Mouse (Mus musculus) lung, postnatal 0 days (tissue): Measurements from ENCODE around the gene Vmn2r55. TPM values are rescaled to one million over a fixed set of nuclear protein-coding genes. Genes with fewer than 3 reads are reported as not detected.
"Not testable (repeated sequence)": the region's sequence is repeated elsewhere in the genome, so short reads cannot be mapped to it uniquely, and the experiment has no call there.

ENCODE experiments used
- ATAC-seq: fragments of 200-750 bp; cut with Nextera tagmentation; 2 replicates; pipeline ENCODE4 v1.8.0; 2017; ENCODE audit warnings: moderate library complexity
- DNase-seq: peaks from one replicate; pipeline ENCODE4 v3.0.0-alpha.2; 2016; ENCODE audit warnings: low spot score
- H3K27ac ChIP-seq: fragments of 300-500 bp; sonication (generic); 2 replicates; pipeline ENCODE4 v1.5.1; 2014; ENCODE audit warnings: antibody characterized with exemption, mild to moderate bottlenecking, low read length, mixed read lengths
- H3K27me3 ChIP-seq: fragments of 300-500 bp; sonication (generic); replicated peaks from 2 replicates; pipeline ENCODE4 v1.6.1; 2014; ENCODE audit warnings: low read length, mixed read lengths; ENCODE audit not compliant: insufficient read depth
- H3K36me3 ChIP-seq: fragments of 300-500 bp; sonication (generic); 2 replicates; pipeline ENCODE4 v1.6.1; 2014; ENCODE audit warnings: low read length, mixed read lengths; ENCODE audit not compliant: insufficient read depth
- H3K4me1 ChIP-seq: fragments of 300-500 bp; sonication (generic); 2 replicates; pipeline ENCODE4 v1.6.1; 2014; ENCODE audit warnings: antibody characterized with exemption, low read depth, low read length, mixed read lengths; ENCODE audit not compliant: insufficient read depth
- H3K4me2 ChIP-seq: fragments of 300-500 bp; sonication (generic); replicated peaks from 2 replicates; pipeline ENCODE4 v1.6.1; 2014; ENCODE audit warnings: low read depth, mild to moderate bottlenecking, low read length, moderate library complexity, mixed read lengths
- H3K4me3 ChIP-seq: fragments of 300-500 bp; sonication (generic); 2 replicates; pipeline ENCODE4 v1.5.1; 2014; ENCODE audit warnings: low read depth, low read length
- H3K9ac ChIP-seq: fragments of 300-500 bp; sonication (generic); replicated peaks from 2 replicates; pipeline ENCODE4 v1.6.1; 2014; ENCODE audit warnings: low read depth, mild to moderate bottlenecking
- H3K9me3 ChIP-seq: fragments of 300-500 bp; sonication (generic); 2 replicates; pipeline ENCODE4 v1.6.1; 2016; ENCODE audit warnings: low read length, mixed read lengths
- CTCF ChIP-seq: IDR thresholded peaks from 2 replicates; pipeline ENCODE4 v1.5.1; 2016; ENCODE audit warnings: antibody characterized with exemption, mild to moderate bottlenecking
- EP300 ChIP-seq: IDR thresholded peaks from 2 replicates; pipeline ENCODE4 v1.6.1; 2016; ENCODE audit warnings: antibody characterized with exemption, mild to moderate bottlenecking, control low read depth
- WGBS: fragments of 180-500 bp; shearing (Covaris S2); extraction: QIAGEN DNeasy Blood & Tissue Kit; methylation state at CpG from one replicate; pipeline ENCODE4 v1.1.7; 2014; 5-methylcytosine and 5-hydroxymethylcytosine counted together
- polyA plus RNA-seq: library from polyadenylated mRNA; unstranded; fragments of >200 nt; fragmentation: Nextera tagmentation; extraction: Ambion mirVana; gene quantifications from 2 replicates; pipeline ENCODE4 v1.2.1, GENCODE M21; 2015

Gene Vmn2r55
- not detected in 2 replicates for polyA plus RNA-seq

DNA sequence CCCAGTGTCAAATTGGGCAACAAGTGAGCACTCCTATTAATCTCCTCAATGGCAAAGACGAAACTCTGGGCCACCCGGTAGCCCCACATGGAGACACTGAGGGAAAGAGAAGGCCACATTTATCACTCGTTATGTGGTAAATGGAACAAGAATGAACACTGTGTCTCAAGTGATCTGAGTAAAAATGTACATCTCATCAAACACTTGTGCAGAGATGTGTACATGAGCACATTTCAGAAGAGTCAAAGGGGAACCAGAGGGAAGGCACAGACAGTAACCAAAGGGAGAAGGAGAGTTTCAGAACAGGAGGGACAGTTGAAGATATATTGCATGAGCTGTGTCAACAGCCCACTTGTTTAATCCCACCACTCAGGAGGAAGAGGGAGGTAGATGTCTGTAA, at the start of gene Vmn2r55:
TSS of gene Vmn2r55 (minus strand) at position 101 of the 400 bp plus-strand sequence.
- not testable (repeated sequence) for H3K36me3 ChIP-seq, H3K9ac ChIP-seq, H3K9me3 ChIP-seq, H3K27ac ChIP-seq, DNase-seq, H3K27me3 ChIP-seq, H3K4me3 ChIP-seq, ATAC-seq, H3K4me2 ChIP-seq, H3K4me1 ChIP-seq
- 85% methylated on average over 3 of the region's 3 CpGs for WGBS

DNA sequence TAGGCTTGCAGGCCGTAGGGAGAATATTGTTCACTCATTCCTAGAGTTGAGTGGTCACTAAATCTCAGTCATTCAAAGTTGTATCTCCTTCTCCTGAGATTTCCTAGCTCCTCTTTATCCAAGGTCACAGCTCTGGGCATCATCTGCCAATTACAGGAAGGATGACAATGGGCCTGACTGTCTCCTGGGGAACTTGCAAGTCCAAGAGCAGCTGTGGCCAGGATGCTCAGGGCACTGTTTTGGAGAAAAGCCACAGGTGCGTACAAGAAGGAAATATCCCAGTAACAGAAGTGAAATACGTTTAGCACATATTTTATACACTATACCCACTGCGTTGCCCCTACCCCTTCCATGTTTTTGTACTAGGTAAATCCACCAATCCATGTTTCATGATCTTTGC, 44.6 kb downstream of the Vmn2r55 start, which contains the start of gene Vmn2r54:
TSS of gene Vmn2r54 (minus strand) at position 101 of the 400 bp plus-strand sequence.
- H3K36me3 ChIP-seq, H3K9ac ChIP-seq, H3K27me3 ChIP-seq, H3K9me3 ChIP-seq, H3K4me1 ChIP-seq, H3K4me2 ChIP-seq, ATAC-seq, H3K4me3 ChIP-seq, DNase-seq, H3K27ac ChIP-seq: not testable (repeated sequence)
- WGBS, result 65% methylated on average over 3 of the region's 4 CpGs

- no peaks in the 10 kb centered on the region for H3K9me3 ChIP-seq
- no peak for ATAC-seq
- no peak within 1 kb of the TSS for H3K9ac ChIP-seq
Measured at GRCm38 (mm10) chr7:12608688-12609087, 76.1 kb downstream of the Vmn2r55 start, which contains the start of gene Vmn2r53. Vmn2r53 (minus strand) TSS chr7:12608788.

More at GRCm38 (mm10) chr7:12608688-12609087, 76.1 kb downstream of the Vmn2r55 start, which contains the start of gene Vmn2r53:
- H3K36me3 ChIP-seq, result no peaks in the 10 kb centered on the region
- no peak within 1 kb of the TSS for H3K4me3 ChIP-seq
- H3K4me2 ChIP-seq, result no peak within 1 kb of the TSS
- DNase-seq, result no peak
- H3K27ac ChIP-seq, result no peak within 1 kb of the TSS
- H3K4me1 ChIP-seq, result no peaks in the 10 kb centered on the region
- H3K27me3 ChIP-seq, result no peaks in the 10 kb centered on the region
- TF ChIP-seq CTCF, result no peak
- no peak for TF ChIP-seq EP300

Other genes starting within 250 kb of the Vmn2r55 start
- 9.7 and 10.1 TPM in 2 replicates for gene Zfp606, start 206.7 kb downstream of the Vmn2r55 start, polyA plus RNA-seq
- not detected in 2 replicates for gene 2900092C05Rik, start 172.5 kb downstream of the Vmn2r55 start, polyA plus RNA-seq
- gene Vmn2r53, start 76.2 kb downstream of the Vmn2r55 start, polyA plus RNA-seq, result under 0.01 TPM in 1 of 2 replicates, not detected in the other
- gene Vmn2r54, start 44.7 kb downstream of the Vmn2r55 start, polyA plus RNA-seq, result not detected in 2 replicates
- gene Vmn2r56, start 50.0 kb upstream of the Vmn2r55 start, polyA plus RNA-seq, result not detected in 2 replicates
- 1.3 and 2.0 TPM in 2 replicates for gene Zscan18, start 118.6 kb upstream of the Vmn2r55 start, polyA plus RNA-seq
- 7.2 and 8.5 TPM in 2 replicates for gene Zfp329, start 133.9 kb upstream of the Vmn2r55 start, polyA plus RNA-seq
- gene Zfp110, start 149.8 kb upstream of the Vmn2r55 start, polyA plus RNA-seq, result 26.4 and 28.3 TPM in 2 replicates
- gene Zfp128, start 196.2 kb upstream of the Vmn2r55 start, polyA plus RNA-seq, result 2.5 TPM in 2 replicates
- gene Zscan22, start 212.8 kb upstream of the Vmn2r55 start, polyA plus RNA-seq, result 4.4 and 4.7 TPM in 2 replicates
- gene Rps5, start 237.3 kb upstream of the Vmn2r55 start, polyA plus RNA-seq, result 609 and 716 TPM in 2 replicates
- gene Rnf225, start 242.4 kb upstream of the Vmn2r55 start, polyA plus RNA-seq, result 1.3 and 1.4 TPM in 2 replicates